Mouse (Mus musculus) urinary bladder, postnatal 25 days (tissue): ENCODE data around the gene Dennd2c.

Experiments
- DNase-seq: peaks from one replicate; pipeline ENCODE4 v3.0.0; 2022; ENCODE audit warnings: low spot score

The Dennd2c gene

GRCm38 (mm10) chr3:103102454-103103390 lies at the start of gene Dennd2c:
Gene Dennd2c, plus strand, starts transcription at chr3:103102604.
- peak; percentile 98 for DNase-seq

- DNase-seq = no peak
Measured at GRCm38 (mm10) chr3:103056016-103056595, 46.3 kb upstream of the Dennd2c start.

DNA sequence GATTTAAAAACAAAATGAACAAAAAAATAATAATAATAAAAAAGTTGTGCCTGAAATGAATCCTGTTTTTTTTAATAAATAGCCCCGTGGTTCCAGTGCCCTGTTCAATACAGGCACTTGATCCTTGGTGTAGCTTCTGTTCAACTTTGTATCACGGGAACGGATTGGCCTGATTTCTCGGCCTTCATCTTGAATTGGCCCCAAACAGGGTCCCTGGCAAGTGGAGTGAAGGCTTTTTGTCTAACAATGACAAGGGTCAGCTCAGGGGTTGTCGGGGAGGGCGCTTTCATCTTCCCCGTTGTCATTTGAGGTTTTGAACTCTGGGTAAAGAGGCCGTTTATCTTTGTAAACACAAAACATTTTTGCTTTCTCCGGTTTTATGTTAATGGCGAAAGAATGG lies 44.7 kb upstream of the Dennd2c start:
- DNase-seq = peak; percentile 8

GRCm38 (mm10) chr3:103058207-103059157 lies 43.9 kb upstream of the Dennd2c start, which contains the start of gene Nras:
Gene Nras, plus strand, starts transcription at chr3:103058285.
- peak; percentile 96 for DNase-seq

- no peak for DNase-seq
Measured at GRCm38 (mm10) chr3:103066927-103067326, 35.5 kb upstream of the Dennd2c start.

DNA sequence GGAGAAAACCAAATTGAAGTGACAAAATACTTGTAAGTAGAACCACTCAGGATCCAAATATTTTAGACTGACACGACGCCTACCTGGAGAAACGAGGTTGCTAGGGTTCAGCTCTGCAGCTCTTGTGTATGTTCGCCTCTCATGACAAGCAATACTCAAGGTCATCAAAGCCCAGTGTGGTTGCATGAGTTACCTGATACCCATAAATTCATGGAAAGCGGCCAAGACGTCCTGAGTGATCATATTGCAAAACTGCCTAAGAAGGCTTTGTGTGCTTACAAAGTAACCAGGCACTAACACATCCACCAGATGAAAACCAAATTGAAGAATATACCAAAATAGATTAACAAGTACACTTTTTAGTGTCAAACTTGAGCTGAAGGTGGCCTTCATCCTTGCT lies 33.4 kb upstream of the Dennd2c start:
- no peak for DNase-seq

GRCm38 (mm10) chr3:103073771-103074170 lies 28.6 kb upstream of the Dennd2c start, which contains the start of gene Ampd1:
Gene Ampd1, plus strand, starts transcription at chr3:103074014.
- DNase-seq = no peak

GRCm38 (mm10) chr3:103075871-103076270 lies 26.5 kb upstream of the Dennd2c start:
- DNase-seq = no peak

DNA sequence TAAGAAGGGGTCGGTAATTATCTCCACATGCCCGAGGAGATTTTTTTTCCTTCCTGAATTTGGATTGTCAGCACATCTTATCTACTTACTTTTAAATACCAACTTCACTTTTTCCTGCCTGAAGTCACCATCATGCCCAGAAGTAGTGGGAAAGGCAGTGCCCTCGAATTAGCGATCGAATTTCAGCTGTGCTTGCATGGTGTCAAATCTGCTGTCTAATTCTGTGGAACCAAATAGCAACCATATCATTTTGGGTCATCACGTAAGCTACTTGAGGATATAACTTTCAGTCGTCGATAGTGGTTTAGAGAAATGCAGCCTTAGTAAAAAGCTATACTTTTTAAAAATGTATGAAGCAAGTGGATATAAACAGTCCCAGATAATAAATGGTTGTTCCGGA lies 25.9 kb upstream of the Dennd2c start:
- no peak for DNase-seq

- DNase-seq = no peak
Measured at GRCm38 (mm10) chr3:103079301-103079700, 23.1 kb upstream of the Dennd2c start.

DNA sequence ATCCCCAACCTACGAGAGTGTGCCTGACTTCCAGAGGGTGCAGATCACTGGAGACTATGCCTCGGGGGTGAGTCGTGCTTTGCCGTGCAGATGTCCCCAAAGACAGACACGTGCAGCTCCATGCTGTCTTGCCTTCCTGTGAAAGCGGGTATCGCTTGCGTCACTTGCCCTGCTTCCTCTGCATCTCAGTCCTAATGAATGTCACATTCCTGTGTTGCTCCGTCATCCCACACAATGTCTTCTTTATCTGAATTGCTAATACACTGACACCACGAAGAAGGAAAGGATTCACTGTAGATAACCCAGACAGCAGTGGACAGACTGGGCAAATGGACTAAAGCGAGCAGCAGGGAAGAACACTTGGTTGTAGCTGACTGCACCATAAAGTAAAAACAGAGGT lies 21.4 kb upstream of the Dennd2c start:
- no peak for DNase-seq

DNA sequence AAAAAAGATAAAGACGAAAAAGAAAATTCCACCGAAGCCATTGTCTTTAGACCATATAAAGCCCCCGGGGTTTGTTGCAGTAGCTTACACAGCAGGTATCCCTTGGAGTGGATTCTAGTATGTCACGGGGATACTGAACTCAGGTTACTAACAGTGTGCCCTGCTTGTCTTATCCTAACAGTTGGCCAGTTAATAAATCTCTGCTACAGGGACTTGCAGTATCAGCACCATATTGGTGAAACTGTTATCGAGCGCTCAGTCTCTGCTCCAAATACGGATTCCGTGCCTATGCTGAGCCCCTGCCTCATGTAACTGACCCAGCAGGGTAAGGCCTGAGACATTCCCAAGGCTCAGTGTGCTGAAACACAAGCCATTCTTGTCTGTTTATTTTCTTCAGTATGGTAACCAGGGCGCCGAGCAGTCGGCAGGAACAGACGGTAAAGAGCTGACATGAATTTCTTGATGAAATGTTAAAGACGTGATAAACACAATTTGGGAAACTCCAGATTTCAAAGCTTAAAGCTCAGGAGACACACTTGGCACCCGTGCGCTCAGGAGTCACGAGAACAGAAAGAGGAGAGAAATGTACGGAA lies 20.4 kb upstream of the Dennd2c start:
- no peak for DNase-seq

DNA sequence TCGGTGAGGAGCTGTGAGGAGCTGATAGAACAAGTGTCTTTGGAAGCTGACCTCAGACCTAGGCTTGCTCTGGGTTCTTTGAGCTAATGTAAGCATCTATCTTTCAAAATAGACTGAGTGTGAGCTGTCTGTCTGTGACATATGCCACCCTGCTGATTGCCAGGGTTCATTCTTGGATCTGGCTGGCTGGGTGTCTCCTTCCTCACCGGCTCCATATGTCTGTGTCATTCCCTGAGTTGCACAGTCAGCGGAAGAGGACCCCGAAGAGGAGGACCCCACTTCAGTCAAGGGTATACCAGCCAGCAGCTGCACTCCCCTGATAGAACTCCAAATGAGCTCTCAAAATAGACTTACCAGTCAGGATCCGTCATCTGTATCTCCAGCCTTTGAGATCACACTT lies 19.6 kb upstream of the Dennd2c start:
- no peak for DNase-seq

GRCm38 (mm10) chr3:103085986-103086385 lies 16.4 kb upstream of the Dennd2c start:
- no peak for DNase-seq

GRCm38 (mm10) chr3:103091753-103092152 lies 10.7 kb upstream of the Dennd2c start:
- DNase-seq = no peak

DNA sequence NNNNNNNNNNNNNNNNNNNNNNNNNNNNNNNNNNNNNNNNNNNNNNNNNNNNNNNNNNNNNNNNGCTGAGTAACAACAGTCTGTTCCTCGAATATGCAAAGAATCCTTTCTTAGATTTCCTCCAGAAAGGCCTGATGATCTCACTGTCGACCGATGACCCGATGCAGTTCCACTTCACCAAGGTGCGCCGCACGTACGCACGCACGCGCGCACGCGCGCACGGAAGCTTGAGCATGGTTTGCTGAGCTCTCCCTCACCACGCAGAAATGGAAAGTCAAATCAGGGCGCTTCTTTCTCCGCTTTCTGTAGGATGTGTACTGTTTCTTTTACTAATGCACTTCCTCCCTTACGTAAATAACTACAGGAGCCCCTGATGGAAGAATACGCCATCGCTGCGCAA lies 3.7 kb upstream of the Dennd2c start:
- no peak for DNase-seq

GRCm38 (mm10) chr3:103099667-103100066 lies 2.7 kb upstream of the Dennd2c start:
- no peak for DNase-seq

DNA sequence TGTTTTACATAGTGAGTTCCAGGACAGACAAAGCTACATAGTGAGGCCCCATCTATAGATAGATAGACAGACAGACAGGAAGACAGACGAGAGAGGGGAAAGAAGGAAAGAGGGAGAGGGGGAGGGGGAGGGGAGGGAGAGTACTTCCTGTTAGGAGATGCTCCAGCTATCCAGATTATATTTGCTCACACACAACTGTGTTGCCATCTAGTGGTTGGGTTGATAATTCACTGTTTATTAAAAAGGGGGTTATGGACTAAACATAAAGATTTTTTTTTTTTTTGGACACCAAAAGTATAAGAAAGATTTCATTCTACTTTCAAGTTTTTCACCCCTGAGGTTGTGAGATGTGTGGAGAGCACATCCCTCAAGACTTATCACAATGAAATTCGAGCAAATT lies 1.7 kb upstream of the Dennd2c start:
- DNase-seq = no peak

- DNase-seq = no peak
Measured at GRCm38 (mm10) chr3:103101194-103101593, 1.2 kb upstream of the Dennd2c start.

GRCm38 (mm10) chr3:103101909-103102308 lies 495 bp upstream of the Dennd2c start:
- peak; percentile 16 for DNase-seq

- DNase-seq = no peak
Measured at GRCm38 (mm10) chr3:103107565-103108240, 5.3 kb downstream of the Dennd2c start.
